Mouse (Mus musculus): Measurements from ENCODE around the gene Zbtb4. TPM values are rescaled to one million over a fixed set of nuclear protein-coding genes. Genes with fewer than 3 reads are reported as not detected.

Zbtb4 gene
- polyA plus RNA-seq, 1 experiment = 30.6 TPM

DNA sequence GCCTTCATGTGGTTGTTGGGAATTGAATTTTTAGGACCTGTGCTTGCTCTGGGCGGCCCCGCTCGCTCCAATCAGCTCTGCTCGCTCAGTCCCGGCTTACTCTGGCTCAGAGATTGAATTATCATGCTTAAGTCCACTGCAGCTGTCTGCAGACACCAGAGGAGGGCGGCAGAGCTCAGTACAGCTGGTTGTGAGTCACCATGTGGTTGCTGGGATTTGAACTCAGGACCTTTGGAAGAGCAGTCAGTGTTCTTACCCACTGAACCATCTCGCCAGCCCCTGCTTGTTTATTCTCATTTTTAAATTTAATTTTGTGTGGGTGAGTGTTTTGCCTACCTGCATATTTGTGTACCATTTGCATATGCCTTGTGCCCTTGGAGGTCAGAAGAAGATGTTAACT is 2.2 kb upstream of the Zbtb4 start:
- DNase-seq (ENCODE audit: low read depth) = no peak

DNA sequence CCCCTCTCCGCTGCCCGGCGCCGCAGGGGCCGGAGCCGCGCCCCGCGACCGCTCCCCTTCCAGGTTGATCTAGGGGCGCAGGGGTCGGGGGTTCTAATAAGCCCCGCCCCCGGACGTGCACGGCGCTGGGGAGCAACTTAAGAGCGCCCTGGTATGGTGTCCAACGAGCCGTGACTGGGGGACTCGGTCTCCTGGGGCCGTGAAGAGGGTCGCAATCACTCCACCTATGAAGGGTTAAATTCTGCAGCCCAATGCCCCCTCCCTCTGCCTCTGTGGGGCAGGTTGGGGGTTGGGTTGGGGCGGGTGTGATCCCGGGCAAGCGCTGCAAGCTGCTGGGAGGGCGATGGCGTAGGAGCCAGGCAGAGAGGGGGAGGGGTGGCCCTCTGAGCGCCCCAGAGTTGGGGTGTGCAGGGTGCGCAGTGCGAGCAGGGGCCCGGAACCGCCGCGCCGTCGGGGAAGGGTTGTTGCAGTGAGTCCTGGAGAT is 456 bp downstream of the Zbtb4 start:
- DNase-seq (ENCODE audit: low read depth) = no peak

DNA sequence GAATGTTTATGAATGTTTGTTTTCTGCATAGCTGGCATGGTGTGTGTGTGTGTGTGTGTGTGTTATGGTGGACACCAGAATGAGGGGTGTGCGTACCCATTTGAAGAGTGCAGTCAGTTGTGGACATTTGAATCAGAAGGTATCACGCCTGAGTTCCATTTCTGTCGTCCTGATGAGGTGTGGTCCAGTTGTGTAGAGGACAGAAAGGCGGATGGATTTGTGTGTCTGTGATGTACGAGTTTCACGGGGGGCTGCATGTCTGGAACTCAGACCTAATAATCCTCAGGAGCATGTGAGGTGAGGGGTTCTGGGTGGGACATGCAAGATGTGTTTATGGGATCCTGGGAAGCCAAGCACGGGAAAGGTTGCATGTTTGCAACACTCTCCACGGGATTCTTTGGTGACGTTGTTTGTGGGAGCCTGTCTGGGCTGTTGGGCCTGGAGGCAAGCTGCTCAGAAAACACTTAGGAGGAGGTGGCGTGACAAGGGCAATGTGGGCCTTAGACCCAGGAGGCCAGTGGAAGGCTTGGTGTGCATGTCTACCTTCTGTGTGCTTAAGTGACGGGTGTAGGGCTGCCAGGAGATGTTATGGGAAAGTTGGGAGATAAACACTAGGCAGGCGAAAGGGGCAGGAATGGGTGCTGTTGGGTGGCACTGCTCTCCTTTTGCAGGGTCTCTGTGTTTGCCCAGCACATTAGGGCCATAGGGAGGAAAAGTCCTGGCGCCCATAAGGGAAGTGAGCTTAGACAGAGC is 1.3 kb downstream of the Zbtb4 start:
- no peak for DNase-seq (ENCODE audit: low read depth)

DNA sequence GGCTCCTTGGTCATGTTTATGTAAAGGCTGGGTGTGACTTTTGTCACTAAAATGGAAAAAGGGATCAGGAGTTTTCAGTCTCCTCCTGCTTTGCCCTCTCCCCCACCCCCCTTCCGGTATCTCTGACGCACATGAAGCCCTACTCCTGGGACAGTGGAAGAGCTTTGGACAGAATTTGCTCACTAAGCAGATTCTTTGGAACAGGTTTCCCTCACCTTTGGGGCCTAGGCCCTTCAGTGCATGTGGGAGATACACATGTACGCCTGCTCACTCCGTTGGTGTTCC is 1.9 kb downstream of the Zbtb4 start:
- no peak for DNase-seq (ENCODE audit: low read depth)

DNA sequence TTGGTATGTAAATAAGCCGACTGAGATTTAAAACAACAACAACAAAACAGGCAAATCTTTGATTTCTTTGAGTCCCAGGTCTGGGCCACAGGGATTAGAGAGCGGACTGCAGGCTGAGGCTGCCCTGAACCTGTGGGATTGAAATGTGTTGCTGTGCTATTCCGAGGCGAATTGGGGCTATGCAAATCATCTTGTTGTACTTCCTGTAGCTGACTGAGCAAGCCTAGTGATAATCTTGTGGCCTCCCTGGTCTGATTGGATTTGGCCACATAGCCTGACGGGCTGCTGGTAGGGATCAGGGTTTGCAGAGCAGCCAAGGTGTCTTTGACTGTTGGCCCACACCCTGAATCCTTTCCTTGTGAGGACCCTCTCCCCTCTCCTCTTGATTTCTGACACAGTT is 9.2 kb downstream of the Zbtb4 start:
- DNase-seq (ENCODE audit: low read depth) = no peak

DNA sequence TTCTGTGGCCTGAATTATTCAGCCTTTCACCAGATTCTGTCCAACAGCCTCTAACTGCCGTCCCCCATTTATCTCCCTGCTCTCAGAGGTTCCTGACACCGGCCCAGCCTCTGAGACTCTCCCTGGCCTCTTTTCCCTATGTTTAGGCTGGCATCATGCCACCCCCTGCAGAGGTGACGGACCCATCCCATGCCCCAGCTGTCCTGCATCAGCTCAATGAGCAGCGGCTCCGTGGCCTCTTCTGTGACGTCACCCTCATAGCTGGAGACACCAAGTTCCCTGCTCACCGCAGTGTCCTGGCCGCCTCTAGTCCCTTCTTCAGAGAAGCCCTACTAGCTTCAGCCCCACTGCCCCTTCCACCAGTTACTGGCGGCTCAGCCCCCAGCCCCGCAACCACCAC is 10.0 kb downstream of the Zbtb4 start:
- no peak for DNase-seq (ENCODE audit: low read depth)

DNA sequence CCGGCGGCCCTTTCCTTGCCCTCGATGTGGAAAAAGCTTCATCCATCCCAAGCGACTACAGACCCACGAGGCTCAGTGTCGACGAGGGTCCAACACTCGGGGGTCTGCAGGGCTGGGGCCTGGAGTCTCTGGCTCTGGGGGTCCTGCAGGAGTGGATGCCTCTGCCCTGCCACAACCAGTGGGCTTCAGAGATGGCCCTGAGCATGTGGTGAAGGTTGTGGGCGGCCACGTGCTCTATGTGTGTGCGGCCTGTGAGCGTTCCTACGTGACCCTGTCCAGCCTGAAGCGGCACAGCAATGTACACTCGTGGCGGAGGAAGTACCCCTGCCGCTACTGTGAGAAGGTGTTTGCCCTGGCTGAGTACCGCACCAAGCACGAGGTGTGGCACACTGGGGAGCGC is 10.8 kb downstream of the Zbtb4 start:
- no peak for DNase-seq (ENCODE audit: low read depth)

DNA sequence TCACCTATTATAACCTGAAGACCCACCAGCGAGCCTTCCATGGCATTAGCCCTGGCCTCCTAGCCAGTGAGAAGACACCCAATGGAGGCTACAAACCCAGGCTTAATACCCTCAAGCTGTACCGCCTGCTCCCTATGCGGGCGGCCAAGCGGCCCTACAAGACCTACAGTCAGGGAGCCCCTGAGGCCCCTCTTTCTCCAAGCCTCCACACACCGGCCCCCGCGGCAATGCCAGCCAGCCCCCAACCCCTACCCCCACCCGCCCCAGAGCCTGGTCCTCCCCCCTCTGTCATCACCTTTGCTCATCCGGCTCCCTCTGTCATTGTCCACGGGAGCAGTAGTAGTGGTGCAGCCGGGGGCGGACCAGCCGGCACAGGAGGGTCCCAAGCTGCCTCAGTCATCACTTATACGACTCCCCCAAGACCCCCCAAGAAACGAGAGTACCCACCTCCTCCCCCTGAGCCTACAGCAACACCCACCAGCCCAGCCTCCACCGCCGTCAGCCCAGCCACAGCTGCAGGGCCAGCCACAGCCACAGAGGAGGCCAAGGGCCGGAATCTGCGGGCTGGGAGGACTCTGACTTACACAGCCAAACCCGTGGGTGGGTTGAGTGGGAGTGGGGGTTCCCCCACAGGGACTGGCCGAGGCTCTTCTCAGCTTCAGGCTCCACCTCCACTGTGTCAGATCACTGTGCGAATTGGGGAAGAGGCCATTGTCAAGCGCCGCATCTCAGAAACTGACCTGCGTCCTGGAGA is 12.0 kb downstream of the Zbtb4 start:
- DNase-seq (ENCODE audit: low read depth) = no peak

DNA sequence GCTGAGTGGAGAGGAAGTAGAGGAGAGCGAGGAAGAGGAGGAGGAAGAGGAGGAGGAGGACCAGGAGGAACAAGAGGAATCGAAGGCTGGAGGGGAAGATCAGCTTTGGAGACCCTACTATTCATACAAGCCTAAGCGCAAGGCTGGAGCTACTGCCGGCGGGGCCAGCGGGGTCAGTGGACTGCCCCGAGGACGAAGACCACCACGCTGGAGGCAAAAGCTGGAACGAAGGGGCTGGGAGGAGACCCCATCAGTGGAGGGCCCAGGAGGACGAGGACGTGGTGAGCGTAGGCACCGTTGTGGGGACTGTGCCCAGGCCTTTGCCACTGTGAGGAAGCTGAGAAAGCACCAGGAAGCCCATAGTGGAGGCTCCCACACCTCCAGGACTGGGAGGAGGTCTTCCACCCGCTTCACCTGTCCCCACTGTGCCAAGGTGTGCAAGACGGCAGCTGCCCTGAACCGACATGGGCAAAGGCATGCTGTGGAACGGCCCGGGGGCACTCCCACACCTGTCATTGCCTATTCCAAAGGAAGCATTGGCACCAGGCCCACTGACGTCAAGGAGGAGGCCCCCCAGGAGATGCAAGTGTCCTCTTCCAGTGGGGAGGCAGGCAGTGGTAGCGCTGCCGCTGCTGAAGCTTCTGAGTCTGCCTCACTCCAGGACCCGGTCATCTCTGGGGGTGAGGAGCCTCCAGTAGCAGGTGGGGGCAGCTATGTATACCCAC is 12.7 kb downstream of the Zbtb4 start:
- DNase-seq (ENCODE audit: low read depth) = no peak

DNA sequence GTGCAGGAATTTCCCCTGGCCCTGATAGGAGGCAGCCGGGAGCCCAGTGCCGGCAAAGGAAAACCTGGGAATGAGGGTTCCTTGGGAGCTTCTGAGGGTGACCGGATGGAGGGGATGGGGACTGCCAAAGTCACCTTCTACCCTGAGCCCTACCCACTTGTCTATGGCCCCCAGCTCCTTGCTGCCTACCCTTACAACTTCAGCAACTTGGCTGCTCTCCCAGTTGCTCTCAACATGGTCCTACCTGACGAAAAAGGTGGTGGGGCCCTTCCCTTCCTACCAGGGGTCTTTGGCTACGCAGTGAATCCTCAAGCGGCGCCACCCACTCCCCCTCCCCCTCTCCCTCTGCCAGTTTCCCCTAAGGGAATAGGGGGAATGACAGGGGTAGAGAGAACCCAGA is 13.3 kb downstream of the Zbtb4 start:
- no peak for DNase-seq (ENCODE audit: low read depth)

DNA sequence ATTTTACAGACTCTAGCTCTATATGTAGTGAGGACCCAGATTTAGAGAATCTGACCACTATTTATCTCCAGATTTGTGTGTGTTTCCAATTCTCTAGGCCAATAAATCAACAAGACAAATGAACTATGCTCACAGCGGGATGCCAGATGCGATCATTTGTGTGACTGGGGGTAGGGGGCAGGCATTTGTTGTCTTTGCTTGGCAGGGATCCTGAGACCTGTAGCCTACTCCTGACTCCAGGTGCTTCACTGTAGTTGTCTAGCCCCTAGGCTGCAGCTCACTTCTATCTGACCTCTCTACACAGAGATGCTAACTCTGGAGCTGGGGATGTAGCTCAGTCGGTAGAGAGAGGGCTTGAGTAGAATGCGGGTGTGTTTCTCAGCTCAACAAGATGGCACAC is 16.1 kb downstream of the Zbtb4 start:
- no peak for DNase-seq (ENCODE audit: low read depth)

DNA sequence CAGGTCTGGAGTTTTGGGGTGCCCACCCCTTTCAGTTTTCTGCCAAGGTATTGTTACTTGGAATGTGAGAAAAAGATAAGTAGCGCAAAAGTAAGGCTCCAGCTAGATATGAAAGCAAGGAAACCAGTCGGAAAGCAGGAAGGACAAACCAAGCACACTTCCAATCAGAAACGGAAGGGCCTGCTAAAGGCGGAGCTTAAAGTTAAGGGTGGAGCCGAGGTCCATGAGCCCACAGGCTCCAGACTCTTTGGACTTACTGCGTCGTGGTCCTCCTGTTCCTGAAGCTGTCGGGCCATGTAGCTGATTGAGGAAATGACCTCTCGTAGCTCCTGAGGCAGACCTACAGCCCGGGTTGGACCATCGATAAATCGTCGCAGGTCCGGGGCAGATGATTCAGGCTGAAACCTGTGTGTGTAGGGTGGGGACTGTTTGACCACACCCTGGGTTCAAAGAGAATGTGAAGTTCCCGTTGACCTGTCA is 19.1 kb downstream of the Zbtb4 start:
- no peak for DNase-seq (ENCODE audit: low read depth)

DNA sequence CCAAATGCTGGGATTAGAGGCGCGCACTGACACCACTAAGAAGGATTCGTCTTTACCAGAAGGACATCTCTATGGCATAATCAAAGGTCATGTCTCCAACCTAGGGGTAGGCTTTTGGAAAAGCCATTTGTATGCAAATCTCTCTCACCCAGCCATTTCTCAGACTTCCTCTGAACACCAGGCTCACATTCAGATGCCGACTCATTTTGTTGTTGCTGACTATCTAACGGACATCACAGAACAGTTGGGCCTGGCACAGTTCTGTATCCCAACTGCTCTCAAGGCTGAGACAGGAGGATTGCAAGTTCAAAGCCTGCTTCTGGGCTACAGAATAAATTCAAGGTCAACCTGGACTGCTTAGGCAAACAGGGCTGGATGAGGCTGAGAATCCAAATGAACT is 21.6 kb downstream of the Zbtb4 start:
- no peak for DNase-seq (ENCODE audit: low read depth)

DNA sequence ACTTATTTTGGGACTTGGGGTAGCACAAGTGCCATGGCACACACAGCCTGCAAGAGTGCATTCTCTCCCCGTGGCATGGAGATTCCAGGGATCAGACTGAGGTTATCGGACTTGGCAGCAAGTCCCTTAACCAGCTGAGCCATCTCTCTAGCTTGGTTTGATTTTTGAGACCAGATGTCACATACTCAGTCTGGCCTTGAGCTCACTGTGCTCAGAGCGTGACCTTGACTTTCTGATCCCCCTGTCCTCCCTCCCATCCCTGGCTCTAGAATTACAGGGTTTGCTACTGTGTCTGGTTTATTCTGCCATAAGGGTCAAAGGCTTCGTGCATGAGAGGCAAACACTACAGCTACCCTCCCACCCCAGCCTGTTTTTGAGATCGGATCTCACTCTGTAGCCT is 23.7 kb downstream of the Zbtb4 start:
- no peak for DNase-seq (ENCODE audit: low read depth)

DNA sequence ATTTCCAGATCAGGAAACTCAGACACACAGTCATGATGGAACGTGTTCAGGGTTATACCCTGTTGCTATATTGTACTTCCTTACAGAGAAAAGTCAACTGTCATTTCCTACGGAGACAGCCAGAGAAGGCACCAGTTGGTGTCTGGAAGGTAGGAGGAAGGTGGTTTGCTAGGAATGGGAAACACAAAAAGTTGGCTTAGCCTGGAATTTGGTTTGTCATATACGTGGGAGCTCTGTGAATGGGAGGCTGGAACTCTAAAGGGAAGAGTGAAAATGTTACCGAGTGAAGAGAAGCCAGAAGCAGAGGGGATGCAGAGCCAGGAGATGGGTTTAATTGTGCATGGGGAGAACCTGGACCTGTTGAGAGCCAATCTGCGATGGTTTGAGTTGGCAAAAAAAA is 25.7 kb downstream of the Zbtb4 start:
- DNase-seq (ENCODE audit: low read depth) = no peak

DNA sequence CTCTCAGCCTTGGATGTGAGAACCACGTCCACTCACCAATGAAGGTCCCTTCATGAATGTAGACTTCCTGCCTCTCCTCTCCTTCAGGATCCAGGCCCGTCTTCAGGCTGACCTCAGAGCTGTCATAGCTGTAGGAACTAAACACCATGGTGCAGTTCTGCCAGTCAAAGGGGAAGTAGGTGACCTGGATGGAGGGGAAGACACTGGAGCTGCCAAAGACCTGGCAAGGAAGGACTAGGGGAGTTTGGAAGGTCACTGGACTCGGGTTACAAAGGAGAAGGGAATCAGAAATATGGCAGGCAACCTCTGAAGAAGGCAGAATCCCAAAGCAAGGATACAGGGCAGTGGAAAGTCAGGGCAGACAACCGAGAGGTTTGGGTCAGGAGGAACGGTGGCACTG is 27.7 kb downstream of the Zbtb4 start:
- no peak for DNase-seq (ENCODE audit: low read depth)

DNA sequence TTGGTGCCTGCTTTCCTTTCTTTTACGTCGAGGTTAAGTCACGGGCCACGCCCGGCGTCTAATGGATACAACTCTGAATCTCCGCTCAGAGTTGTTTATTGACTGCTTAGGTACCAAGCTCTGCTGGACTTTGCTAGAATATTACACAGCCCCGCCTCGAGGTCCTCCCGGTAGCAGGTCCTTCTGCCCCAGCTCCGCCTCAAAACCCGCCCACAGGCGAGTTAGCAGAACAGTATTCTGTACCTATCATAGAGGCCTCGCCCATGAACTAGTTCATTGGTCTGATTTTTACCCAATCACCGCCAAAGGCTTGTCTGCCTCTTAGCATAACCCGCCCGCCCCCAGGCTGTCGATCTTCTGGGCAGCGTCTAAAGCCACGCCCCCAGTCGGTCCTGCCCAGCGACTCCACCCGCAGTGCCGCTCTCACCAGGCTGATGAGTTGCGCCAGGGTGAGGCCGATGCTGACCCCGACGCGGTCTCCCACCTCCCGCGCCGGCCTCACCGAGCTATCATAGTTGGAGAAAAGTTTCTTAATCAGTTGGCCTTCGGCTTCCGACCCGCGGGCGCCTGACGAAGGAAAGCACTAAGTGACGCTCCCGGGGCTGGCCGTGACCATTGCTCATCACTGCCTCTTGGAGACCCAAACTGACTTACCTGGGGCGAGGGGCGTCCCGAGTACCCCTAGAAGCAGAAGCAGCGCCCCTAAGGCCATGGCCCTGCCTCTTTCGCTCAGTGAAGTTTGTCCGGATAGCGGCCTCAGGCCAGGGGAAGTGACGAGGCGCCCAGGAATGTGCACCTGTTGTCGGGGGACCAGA is 29.7 kb downstream of the Zbtb4 start, which contains the start of gene Chrnb1:
Gene Chrnb1, minus strand, starts transcription at position 776 of the 815 bp plus-strand sequence.
- peak; percentile 89 for DNase-seq (ENCODE audit: low read depth)

DNA sequence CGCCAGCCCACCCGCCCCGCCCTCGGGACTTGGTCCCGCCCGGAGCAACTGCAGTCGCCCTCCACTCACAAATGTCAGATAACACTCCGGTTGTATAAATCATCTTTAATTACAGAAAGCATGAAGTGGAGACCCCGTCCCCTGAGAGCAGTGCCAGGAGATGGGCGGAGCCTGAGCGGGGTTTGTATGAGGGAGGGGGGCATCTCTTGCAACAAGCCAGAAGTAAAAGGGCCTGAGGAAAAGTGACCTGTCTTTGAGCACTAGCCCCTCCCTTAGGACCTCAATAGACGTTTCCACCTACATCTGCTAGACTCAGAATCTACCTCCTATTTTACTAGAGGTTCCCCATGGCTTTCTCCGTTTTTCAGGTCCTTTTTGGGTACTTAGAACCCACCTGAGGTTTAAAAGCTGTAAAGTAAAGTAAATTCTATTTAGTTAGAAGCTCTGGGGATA is 30.3 kb downstream of the Zbtb4 start:
- DNase-seq (ENCODE audit: low read depth) = no peak

DNA sequence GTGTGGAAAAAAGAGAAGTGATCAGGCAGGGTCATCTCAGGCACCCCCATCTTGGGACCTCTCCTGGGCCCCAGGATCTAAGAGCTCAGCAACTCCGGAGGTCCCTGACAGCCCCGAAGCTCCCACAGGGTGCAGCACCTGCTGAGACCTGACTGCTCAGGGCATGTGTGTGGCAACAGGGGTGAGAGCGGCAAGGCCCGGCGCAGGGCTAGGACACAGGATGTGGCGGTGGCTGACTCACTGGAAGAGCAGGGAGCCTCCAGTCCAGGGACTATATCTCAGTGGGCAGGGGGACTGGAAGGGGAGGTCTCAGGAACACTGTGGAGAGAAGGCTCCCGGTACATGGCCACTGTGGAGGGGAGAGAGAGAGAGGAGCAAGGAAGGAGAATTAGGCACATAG is 32.2 kb downstream of the Zbtb4 start:
- DNase-seq (ENCODE audit: low read depth) = no peak

DNA sequence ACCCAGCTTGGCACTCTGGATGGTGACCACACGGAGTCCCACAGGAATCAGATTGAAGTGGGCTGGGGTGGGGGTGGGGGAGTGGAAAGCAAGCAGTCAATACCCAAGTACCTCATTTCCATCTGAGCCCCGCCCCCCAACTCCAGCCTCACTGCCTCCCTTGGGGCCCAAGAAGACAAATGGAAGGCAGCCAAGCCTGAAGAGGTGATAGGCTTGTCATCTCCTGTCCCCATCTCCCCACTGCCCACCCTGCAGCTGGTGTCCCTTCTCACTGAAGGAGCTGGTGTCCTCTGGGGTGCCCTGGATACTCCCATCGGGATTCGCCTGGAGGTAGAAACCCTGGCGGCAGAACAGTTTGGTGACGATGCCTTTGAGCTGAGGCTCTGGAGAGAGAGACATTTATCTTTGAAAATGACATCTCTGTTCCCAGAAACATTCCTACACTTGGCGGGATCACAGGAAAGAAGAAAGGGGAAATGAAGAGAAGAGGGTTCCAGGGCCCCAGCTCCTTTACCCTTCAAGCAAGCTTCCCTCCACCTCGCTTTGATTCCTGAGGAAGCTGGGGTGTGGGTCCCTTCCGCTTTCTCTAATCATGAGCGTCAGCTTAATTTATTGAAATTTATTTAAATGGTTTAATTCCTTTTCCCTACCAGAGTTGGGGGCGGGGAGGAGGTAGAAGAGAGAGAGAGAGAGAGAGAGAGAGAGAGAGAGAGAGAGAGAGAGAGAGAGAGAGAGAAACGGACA is 33.9 kb downstream of the Zbtb4 start:
- no peak for DNase-seq (ENCODE audit: low read depth)

DNA sequence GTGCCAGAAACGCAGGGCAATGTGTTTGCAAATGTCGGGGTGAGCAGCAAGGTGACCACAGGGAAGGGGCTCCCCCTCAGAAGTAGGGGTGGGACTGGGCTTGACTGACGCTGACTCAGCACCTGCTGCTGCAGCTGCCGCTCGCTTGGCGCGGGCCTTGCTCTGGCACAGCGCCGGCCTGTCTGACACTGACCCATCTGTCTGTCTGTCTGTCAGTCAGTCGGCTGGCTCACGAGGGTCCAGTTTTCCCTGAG is 34.4 kb downstream of the Zbtb4 start:
- DNase-seq (ENCODE audit: low read depth) = no peak
